Mouse (Mus musculus) hindbrain, embryonic 15.5 days (tissue): Measurements from ENCODE around the gene Bola1. TPM values are rescaled to one million over a fixed set of nuclear protein-coding genes. Genes with fewer than 3 reads are reported as not detected.
"Not testable (repeated sequence)": the region's sequence is repeated elsewhere in the genome, so short reads cannot be mapped to it uniquely, and the experiment has no call there.

Source experiments
- ATAC-seq: fragments of 200-750 bp; cut with Nextera tagmentation; 2 replicates; pipeline ENCODE4 v1.8.0; 2017; ENCODE audit warnings: low read depth, moderate number of reproducible peaks, moderate TSS enrichment; ENCODE audit not compliant: low FRiP score
- H3K27ac ChIP-seq: fragments of 300-500 bp; sonication (generic); replicated peaks from 2 replicates; pipeline ENCODE4 v1.5.1; 2015; ENCODE audit warnings: mild to moderate bottlenecking, inconsistent platforms
- H3K27me3 ChIP-seq: fragments of 300-500 bp; sonication (generic); 2 replicates; pipeline ENCODE4 v1.6.1; 2015; ENCODE audit warnings: control low read depth, inconsistent platforms
- H3K36me3 ChIP-seq: fragments of 300-500 bp; sonication (generic); 2 replicates; pipeline ENCODE4 v1.6.1; 2015; ENCODE audit warnings: control low read depth, inconsistent platforms
- H3K4me1 ChIP-seq: fragments of 300-500 bp; sonication (generic); replicated peaks from 2 replicates; pipeline ENCODE4 v1.6.1; 2015; ENCODE audit warnings: control low read depth, inconsistent platforms
- H3K4me2 ChIP-seq: fragments of 300-500 bp; sonication (generic); 2 replicates; pipeline ENCODE4 v1.6.1; 2015; ENCODE audit warnings: moderate library complexity, mild to moderate bottlenecking, inconsistent platforms
- H3K4me3 ChIP-seq: fragments of 300-500 bp; sonication (generic); 2 replicates; pipeline ENCODE4 v1.5.1; 2015; ENCODE audit warnings: mild to moderate bottlenecking, inconsistent platforms
- H3K9ac ChIP-seq: fragments of 300-500 bp; sonication (generic); 2 replicates; pipeline ENCODE4 v1.6.1; 2015; ENCODE audit warnings: inconsistent platforms
- H3K9me3 ChIP-seq: fragments of 300-500 bp; sonication (generic); 2 replicates; pipeline ENCODE4 v1.6.1; 2016; ENCODE audit warnings: control low read depth, inconsistent platforms
- WGBS: fragments of 180-500 bp; shearing (Covaris S2); methylation state at CpG from one replicate; pipeline ENCODE4 v1.1.7; 2015; 5-methylcytosine and 5-hydroxymethylcytosine counted together
- polyA plus RNA-seq: library from polyadenylated mRNA; unstranded; fragments of >200 nt; fragmentation: Nextera tagmentation; extraction: Ambion mirVana; gene quantifications from 2 replicates; pipeline ENCODE4 v1.2.1, GENCODE M21; 2015

Bola1 gene
- polyA plus RNA-seq, 1 experiment from 2014 or later: 56.3 TPM

DNA sequence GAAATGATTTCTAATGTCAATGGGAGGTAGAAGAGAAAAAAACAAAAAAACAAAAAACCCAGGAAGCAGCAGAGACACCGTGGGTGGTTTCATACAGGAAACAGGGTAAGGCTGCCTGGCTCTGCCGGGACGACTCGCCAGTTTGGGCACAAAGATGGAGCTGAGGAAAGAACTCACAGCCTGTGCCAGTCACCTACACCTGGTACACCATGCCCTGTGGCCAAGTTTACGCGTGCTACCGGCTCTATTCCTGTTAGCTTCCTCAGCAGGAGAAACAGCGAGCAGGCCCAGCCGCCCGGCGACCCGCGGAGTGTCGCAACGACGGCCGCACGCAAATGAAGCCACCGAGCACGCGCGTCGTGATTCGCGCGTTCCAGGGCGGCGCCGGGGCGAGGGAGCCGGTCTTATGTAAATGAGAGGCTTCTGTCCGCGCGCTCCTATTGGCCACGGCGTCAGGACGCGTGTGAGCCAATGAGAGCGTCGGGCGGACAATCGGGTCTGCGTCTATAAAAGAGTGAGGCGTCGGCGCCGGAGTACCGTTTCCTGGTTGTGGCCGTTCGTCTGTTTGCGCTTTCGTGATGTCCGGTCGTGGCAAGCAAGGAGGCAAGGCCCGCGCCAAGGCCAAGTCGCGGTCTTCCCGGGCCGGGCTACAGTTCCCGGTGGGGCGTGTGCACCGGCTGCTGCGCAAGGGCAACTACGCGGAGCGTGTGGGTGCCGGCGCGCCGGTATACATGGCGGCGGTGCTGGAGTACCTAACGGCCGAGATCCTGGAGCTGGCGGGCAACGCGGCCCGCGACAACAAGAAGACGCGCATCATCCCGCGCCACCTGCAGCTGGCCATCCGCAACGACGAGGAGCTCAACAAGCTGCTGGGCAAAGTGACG is 25.7 kb upstream of the Bola1 start, which contains the start of gene Hist2h2aa1:
TSS of gene Hist2h2aa1 (plus strand) at position 495 of the 884 bp plus-strand sequence.
- H3K4me1 ChIP-seq: peaks cover 26% of the 10 kb centered on the region
- H3K4me3 ChIP-seq: peak within 1 kb of the TSS; percentile 50
- not testable (repeated sequence) for H3K36me3 ChIP-seq, H3K9me3 ChIP-seq, H3K27me3 ChIP-seq
- peak within 1 kb of the TSS; percentile 73 for H3K9ac ChIP-seq
- peak; percentile 94 for ATAC-seq
- H3K27ac ChIP-seq: peak within 1 kb of the TSS; percentile 98
- under 1% methylated on average over 27 of the region's 88 CpGs for WGBS
- H3K4me2 ChIP-seq: peak within 1 kb of the TSS; percentile 71

DNA sequence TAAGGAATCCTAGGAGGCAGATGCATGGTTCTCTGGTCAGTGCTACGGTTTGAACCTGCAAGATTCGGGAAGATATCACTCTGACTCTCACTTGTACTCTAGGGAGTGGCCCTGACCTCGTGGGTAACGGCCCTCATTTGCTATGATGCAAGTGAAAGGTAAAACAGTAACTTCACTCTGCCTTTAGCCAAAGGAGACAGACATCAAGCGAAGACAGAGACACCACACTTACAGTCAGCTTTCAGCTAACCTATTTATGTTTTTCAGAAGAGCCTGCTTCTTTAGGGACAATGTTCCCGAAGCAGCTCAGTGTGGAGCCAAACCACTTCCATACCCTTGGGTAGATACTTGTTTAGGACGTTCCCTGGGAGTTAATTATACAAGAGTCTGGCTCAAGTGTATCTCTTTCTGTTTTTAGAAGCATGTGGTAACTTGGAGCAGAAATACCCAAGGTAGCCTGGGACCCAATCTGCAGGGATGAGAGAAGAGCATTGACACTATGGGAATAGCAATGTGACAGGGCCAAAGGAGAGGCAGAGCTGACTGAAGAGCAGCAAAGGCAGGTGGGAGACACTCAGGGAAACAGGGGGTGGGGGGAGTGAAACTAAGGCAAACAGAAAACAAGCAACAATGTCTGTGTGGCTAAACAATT is 24.5 kb upstream of the Bola1 start:
- Histone ChIP-seq H3K4me2 (peak overlapping the region; percentile 71), H3K4me3 (no peak overlapping the region), H3K9me3 (no peaks in the 10 kb centered on the region), H3K4me1 (peaks cover 26% of the 10 kb centered on the region), H3K27ac (peak overlapping the region; percentile 98), H3K9ac (no peak overlapping the region), H3K36me3 (no peaks in the 10 kb centered on the region), H3K27me3 (no peaks in the 10 kb centered on the region)
- no peak for ATAC-seq
- WGBS: 83% methylated on average over 7 of the region's 7 CpGs

DNA sequence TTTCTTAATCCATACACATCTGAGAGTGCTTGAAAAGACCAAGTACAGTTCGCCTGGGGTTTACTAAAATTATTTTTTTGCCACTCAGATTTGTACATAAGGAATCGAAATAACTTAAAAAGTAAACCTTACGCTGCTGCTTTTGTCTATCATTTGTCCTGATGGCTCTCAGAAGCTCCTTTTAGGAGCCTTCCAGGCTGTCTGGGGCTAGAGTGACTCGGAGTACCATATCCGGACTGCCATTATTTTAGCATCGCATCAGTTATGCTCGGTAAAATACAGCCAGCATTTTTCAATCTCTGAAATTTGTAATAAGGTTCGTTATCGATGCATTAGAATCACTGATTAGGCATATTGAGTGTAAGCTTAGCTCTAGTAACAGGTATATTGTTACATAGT is 21.3 kb upstream of the Bola1 start:
- H3K4me2 ChIP-seq: peak overlapping the region; percentile 56
- no peak for ATAC-seq
- H3K9me3 ChIP-seq: no peaks in the 10 kb centered on the region
- peak overlapping the region; percentile 42; the same call in 1 of the 2 replicates for H3K9ac ChIP-seq
- peaks cover 33% of the 10 kb centered on the region for H3K4me1 ChIP-seq
- H3K4me3 ChIP-seq: peak overlapping the region; percentile 30
- peak overlapping the region; percentile 86 for H3K27ac ChIP-seq
- H3K36me3 ChIP-seq: no peaks in the 10 kb centered on the region
- H3K27me3 ChIP-seq: no peaks in the 10 kb centered on the region
- 70% methylated on average over 9 of the region's 9 CpGs for WGBS

DNA sequence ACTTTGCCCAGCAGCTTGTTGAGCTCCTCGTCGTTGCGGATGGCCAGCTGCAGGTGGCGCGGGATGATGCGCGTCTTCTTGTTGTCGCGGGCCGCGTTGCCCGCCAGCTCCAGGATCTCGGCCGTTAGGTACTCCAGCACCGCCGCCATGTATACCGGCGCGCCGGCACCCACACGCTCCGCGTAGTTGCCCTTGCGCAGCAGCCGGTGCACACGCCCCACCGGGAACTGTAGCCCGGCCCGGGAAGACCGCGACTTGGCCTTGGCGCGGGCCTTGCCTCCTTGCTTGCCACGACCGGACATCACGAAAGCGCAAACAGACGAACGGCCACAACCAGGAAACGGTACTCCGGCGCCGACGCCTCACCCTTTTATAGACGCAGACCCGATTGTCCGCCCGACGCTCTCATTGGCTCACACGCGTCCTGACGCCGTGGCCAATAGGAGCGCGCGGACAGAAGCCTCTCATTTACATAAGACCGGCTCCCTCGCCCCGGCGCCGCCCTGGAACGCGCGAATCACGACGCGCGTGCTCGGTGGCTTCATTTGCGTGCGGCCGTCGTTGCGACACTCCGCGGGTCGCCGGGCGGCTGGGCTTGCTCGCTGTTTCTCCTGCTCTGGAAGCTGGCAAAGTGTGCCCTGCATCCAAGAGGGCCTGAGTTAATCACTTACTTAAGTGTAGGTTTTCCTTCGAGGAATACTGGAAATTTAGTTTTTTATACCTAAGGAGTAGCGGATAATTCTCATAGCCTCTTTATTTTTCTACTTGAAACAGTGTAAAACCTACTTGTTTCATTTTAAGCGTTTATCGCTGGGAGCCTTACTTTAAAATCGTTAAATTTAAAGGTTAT is 20.7 kb upstream of the Bola1 start, which contains the start of gene Hist2h2aa2:
TSS of gene Hist2h2aa2 (minus strand) at position 328 of the 850 bp plus-strand sequence.
- peak; percentile 93 for ATAC-seq

DNA sequence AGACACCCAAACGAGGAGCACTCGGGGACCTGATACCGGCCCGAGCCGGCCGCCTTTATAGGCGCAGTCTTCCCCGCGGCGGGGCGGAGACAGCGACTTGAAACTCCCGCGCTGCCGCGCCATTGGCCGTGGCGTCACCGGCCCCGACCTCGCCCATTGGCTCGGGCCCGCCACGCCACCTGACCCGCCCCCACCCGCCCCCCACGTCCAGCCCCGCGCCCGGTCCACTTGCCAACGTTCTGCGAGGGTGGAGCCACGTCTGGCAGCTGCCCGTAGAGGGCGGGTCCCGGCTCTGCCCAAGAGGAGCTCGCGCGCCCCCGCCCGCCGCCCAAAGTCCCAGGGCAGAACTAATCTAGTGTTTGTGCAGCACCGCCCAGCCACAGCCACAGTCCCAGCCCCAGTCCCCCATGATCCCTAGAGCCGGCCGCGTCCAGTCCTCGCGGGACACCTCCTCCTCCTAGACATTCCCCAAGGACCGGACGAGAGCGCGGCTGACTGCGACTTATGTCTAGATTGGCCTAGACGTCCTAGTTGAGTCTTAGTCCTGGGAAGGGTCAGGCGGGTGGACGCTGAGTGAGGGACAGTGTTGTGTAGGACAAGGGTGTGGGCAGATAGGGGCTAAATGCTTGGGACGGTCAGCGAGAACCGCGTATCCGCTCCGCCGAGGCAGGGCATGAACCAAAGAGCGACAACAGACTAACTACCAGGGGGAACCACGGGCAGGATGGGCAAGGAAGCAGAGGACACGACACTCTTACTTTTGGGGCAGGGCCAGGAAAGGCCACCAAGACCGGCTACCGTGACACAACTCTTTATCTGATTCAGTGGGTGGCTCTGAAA is 19.7 kb upstream of the Bola1 start, which contains the start of gene Hist2h3c2:
TSS of gene Hist2h3c2 (minus strand) at position 174 of the 840 bp plus-strand sequence.
- H3K9me3 ChIP-seq, H3K36me3 ChIP-seq, H3K27me3 ChIP-seq: not testable (repeated sequence)
- peak within 1 kb of the TSS; percentile 77; the same call in 1 of the 2 replicates for H3K27ac ChIP-seq
- H3K4me2 ChIP-seq: peak within 1 kb of the TSS; percentile 51
- H3K4me3 ChIP-seq: peak within 1 kb of the TSS; percentile 36
- peak within 1 kb of the TSS; percentile 38 for H3K9ac ChIP-seq
- 0% methylated on average over 18 of the region's 68 CpGs for WGBS
- peak; percentile 91 for ATAC-seq
- peaks cover 25% of the 10 kb centered on the region for H3K4me1 ChIP-seq

More for the DNA sequence above, 20.7 kb upstream of the Bola1 start, which contains the start of gene Hist2h2aa2:
- Histone ChIP-seq H3K4me2 (peak within 1 kb of the TSS; percentile 56), H3K27ac (peak within 1 kb of the TSS; percentile 86), H3K4me1 (peaks cover 33% of the 10 kb centered on the region), H3K9ac (peak within 1 kb of the TSS; percentile 42), H3K4me3 (peak within 1 kb of the TSS; percentile 36)
- not testable (repeated sequence) for H3K27me3 ChIP-seq, H3K9me3 ChIP-seq, H3K36me3 ChIP-seq
- WGBS: 3% methylated on average over 38 of the region's 85 CpGs

DNA sequence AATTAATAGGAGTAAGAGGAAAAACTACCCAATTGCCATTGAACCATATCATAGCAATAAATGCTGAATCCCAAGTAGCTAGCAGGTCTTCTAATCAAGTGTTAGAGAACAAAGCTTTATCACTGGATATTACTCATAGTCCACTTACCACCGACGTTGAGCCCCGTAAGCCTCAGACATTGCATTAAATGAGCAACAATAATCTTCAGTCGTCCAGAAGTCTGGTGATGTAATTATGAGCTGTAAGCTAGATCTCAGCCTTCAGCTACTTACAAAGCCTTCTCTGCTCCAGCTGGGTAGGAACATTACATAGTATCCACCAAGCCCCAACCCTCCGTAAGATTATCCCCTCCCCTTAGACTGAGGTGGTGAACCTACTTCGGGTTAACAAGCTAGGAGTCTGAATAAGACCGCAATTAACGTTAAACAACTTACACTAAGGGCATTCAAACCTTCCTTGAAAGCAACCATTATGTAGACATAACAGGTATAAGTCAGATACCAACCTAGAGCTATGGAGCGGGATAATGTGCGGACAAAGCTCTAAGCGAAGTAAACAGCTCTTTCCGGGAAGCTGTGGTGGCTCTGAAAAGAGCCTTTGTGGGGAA is 18.5 kb upstream of the Bola1 start:
- WGBS: 2% methylated on average over 12 of the region's 12 CpGs
- no peaks in the 10 kb centered on the region for H3K36me3 ChIP-seq
- H3K4me2 ChIP-seq: peak overlapping the region; percentile 51
- peaks cover 22% of the 10 kb centered on the region for H3K4me1 ChIP-seq
- H3K27ac ChIP-seq: no peak overlapping the region
- no peaks in the 10 kb centered on the region for H3K9me3 ChIP-seq
- no peak for ATAC-seq
- peak overlapping the region; percentile 26 for H3K4me3 ChIP-seq
- H3K9ac ChIP-seq: peak overlapping the region; percentile 38
- H3K27me3 ChIP-seq: no peaks in the 10 kb centered on the region

DNA sequence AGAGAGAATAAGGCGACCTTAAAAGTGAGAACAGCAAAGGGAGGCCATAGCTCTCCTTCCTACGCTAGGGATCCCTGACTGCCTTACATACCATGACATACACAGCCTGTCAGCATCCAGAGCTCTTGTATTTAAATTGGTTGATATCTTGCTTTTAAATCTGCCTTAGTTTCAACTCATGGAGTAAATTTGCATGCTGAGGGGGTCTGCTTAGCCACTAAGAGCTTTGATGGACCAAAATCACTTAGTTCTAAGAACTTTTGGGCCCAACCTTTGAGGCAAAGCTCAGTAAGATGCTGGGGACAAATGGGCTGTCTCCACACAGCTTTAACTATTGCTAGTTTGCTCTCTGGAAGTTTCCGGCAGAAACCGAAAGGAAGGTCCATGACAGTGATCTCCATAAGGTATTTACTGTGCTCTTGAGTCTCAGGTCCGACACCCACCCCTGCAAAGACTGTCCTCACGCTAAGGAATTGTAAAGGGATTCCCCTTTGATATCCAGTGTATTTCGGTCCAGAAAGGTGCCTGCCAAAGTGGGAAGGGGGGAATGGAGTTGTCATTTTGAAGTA is 17.9 kb upstream of the Bola1 start:
- H3K4me3 ChIP-seq: peak overlapping the region; percentile 26
- ATAC-seq: no peak

DNA sequence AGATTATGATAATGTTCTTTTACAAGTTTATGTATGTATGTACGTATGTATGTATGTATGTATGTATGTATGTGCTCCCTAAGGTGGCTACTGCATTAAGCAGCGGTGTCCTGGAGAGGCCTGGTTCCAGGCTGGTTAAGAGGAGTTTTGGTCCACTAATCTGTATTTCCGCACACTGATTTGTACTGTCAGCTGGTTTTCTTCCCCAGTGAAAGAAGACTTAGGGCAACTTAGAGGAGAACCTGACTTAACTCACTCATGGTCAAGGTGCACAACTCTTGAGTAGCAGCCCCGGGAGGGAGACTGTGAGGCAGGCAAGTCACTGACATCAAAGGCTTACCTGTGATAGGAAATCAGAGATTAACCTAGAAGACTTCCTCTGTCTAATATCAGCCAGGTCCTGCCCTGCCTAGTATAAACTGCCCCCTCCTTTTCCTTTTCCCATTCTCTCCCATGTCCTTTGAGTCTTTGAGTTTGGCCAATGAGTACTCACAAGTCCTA is 17.4 kb upstream of the Bola1 start:
- H3K9ac ChIP-seq: no peak overlapping the region
- H3K4me2 ChIP-seq: peak overlapping the region; percentile 51
- H3K4me1 ChIP-seq: peaks cover 22% of the 10 kb centered on the region
- H3K27me3 ChIP-seq: no peaks in the 10 kb centered on the region
- no peaks in the 10 kb centered on the region for H3K9me3 ChIP-seq
- H3K27ac ChIP-seq: no peak overlapping the region
- H3K4me3 ChIP-seq: peak overlapping the region; percentile 26; the same call in 1 of the 2 replicates
- ATAC-seq: no peak
- H3K36me3 ChIP-seq: no peaks in the 10 kb centered on the region
- WGBS: 92% methylated on average over 4 of the region's 4 CpGs

More for the DNA sequence above, 17.9 kb upstream of the Bola1 start:
- WGBS: 31% methylated on average over 7 of the region's 7 CpGs
- Histone ChIP-seq H3K9ac (0 out of 2 replicates have a peak overlapping the region, but pooled peaks have one; percentile 19), H3K27me3 (no peaks in the 10 kb centered on the region), H3K4me2 (peak overlapping the region; percentile 51), H3K4me1 (peaks cover 22% of the 10 kb centered on the region), H3K36me3 (no peaks in the 10 kb centered on the region), H3K9me3 (no peaks in the 10 kb centered on the region), H3K27ac (no peak overlapping the region)

DNA sequence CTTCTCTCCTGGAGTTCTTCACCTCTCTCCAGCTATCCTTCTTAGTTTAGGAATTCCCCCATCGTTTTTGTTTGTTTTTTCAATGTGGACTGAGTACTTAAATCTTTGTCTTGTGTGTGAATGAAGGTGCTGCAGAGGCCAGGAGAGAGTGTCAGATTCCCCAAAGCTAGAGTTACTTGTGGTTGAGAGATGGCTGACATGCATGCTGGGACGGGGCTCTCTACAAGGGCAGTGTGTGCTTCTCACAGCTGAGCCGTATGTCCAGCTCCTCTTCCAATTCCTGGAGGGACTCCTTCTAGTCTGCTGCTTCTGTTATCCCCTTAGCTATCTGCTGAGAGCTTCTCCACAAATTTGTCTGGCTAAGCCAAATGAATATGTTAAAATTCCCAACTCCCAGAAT is 16.3 kb upstream of the Bola1 start:
- Histone ChIP-seq H3K9ac (no peak overlapping the region), H3K27me3 (no peaks in the 10 kb centered on the region), H3K4me3 (no peak overlapping the region), H3K9me3 (no peaks in the 10 kb centered on the region), H3K4me1 (peaks cover 19% of the 10 kb centered on the region), H3K27ac (no peak overlapping the region), H3K36me3 (no peaks in the 10 kb centered on the region), H3K4me2 (no peak overlapping the region)
- WGBS: 70% methylated on average over 3 of the region's 3 CpGs
- ATAC-seq: no peak

DNA sequence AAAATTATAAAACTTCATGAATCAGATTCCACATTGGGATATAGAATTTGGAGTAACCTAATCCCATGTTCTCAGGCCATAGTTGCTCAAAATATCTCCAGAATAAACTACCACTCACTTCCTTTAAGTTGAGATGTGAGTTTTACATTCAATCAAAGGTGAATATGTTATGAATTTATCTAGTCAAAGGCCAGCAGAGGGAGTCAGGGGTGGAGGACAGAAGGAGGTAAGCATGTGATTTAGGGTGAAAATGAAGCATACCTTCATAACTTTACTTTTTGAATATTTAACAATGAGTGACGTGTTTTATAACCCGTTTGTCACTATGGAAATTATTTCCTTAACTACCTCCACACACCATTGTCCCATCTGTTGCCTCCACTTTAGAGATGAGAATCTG is 15.4 kb upstream of the Bola1 start:
- no peak overlapping the region for H3K4me2 ChIP-seq
- no peaks in the 10 kb centered on the region for H3K27me3 ChIP-seq
- H3K4me1 ChIP-seq: peaks cover 14% of the 10 kb centered on the region
- no peak overlapping the region for H3K9ac ChIP-seq
- no peaks in the 10 kb centered on the region for H3K36me3 ChIP-seq
- H3K4me3 ChIP-seq: no peak overlapping the region
- ATAC-seq: no peak
- no peaks in the 10 kb centered on the region for H3K9me3 ChIP-seq
- WGBS: 94% methylated on average over 2 of the region's 2 CpGs
- H3K27ac ChIP-seq: no peak overlapping the region
